Mouse (Mus musculus): ENCODE measurements around the gene Gpr157.

Gene Gpr157

DNA sequence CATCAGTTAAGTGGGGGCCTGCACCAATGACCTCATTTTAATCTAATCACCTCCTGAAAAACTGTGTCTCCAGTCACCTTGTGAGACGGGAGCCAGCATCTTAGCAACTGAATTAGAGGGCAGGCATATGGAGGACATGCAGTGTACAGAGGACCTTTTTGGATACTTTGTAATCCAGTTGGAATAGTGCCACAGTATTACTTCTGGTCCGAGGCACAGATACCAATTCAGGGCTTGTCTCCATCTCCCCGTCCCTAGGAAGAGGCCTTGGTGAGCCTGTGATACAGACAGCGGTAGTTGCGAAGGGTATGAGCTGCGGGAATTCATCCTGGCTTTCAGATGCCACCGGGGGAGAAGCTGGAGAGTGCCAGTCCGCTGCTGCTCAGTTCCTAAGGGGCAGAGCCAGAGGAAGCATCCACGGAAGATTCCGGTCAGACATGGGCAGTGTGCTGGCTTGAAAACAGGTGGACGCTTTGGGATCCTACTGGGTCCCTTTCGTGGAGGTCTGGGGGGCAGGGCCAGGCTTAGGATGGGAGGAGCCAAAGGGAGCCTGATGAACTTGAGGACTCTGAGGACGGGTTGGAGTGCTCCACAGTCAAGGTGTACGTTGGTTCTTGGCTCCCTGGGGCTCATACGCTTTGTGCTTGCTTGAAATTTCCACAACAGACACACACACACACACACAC, 14.6 kb upstream of the Gpr157 start:
- DNase-seq = no peak

DNA sequence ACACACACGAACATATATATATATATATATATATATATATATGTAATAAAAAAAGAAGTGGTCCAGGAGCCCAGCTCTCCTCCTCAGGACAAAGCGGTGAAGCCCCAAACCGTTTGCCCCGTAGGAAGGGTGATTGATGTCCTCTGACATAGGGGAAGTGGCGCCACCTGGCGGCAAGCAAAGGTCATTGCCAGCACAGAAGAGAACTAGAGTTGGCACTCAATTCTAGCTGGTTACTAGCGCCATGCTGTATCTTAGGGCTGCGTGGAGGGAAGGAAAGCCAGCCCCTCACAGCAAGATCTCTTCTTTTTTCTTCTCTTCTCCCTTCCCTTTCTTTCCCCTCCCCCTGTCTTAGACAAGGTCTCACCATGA, 14.1 kb upstream of the Gpr157 start:
- DNase-seq = no peak

DNA sequence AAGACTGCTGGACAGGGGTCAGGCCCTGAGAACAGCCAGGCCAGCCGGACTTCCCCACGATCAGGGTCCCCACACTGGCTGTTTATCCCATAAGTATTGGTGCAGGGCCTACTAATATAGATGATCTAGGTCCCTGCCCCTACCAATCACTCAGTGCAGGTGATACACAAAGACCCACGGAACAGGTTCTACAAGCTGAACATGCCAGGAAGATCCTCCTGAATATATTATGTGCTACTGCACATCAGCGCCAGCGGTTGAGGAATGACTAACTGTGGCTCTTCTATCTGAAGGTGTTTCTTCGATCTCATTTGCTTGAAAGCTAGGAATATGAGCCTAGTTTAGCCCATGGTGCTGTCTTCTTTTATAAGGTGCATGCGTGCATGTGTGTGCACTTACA, 11.8 kb upstream of the Gpr157 start:
- DNase-seq = no peak

DNA sequence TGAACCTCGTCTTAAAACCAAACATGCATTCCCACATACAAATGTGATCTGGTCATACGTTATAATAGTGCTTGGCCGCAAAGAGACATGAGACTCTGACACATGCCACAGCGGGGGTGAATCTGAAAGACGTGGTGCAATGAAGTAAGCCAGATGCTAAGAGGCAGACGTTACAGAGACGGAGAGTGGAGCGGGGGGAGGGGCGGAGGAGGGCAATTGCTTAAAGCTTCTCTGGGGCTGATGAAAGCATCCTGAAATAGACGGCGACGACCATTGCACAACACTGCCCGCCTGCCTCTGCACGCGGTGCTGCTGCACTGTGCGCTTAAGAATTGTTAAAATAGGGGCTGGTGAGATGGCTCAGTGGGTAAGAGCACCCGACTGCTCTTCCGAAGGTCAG, 11.0 kb upstream of the Gpr157 start:
- peak; percentile 76 for DNase-seq

DNA sequence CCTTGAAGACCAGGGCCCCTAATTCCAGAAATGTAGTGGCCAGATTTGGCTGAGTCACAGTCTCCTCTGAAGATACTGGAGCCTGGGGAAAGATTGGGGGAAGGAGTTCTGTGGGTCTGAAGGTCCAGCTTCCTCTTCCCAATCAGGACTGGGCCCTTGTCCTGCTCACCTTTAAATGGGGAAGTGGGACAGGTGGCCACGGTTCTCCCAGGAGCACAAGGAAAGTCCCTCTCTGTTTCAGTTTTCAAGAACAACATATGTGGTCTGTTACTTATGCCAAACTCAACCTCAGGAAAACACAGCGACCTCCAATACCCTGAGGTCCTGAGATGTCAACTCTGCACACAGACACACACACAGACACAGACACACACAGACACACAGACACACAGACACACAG, 8.5 kb upstream of the Gpr157 start:
- DNase-seq = no peak

DNA sequence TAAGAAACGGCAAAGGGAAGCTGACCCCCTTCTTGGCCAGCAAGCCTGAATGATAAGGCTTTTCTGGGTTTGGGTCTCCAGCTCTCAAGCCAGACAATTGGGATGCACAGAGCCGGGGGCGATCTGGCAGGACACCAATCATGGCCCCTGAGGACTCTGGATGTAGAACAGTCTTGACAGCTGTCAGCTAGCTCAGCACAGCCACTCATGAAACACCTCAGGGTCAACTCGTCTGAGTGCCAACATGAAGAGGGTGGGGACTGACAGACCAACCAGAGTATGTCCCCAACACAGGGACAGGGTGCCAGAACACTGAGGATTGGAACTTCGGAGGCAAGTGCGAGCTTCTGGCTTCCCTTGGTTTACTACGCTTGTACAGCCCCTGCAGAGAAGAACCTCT, 7.9 kb upstream of the Gpr157 start:
- no peak for DNase-seq

DNA sequence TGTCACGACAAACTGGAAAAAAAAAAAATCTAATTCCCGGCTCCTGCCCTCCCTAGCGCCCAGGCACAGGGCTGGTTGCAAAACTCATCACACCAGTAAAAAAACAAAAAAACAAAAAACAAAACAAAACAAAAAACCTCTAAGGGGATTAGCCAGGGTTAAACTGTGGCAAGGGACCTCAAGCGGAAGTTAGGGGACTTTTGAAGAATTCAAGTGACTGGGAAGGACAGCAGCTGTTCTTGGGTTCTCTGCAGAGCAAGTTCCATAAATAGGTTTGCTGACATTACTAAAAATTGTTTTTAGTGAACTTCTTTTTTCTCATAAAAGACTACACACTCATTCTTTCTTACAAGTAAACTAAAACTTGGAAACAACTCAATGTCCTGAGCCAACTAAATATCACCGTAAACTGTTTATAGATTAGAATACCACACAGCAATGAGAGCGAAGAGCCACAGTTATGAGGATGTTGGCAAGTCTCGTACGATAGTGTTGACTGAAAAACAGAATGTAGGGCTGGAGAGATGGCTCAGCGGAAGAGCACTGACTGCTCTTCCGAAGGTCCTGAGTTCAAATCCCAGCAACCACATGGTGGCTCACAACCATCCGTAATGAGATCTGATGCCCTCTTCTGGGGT, 6.7 kb upstream of the Gpr157 start:
- no peak for DNase-seq

DNA sequence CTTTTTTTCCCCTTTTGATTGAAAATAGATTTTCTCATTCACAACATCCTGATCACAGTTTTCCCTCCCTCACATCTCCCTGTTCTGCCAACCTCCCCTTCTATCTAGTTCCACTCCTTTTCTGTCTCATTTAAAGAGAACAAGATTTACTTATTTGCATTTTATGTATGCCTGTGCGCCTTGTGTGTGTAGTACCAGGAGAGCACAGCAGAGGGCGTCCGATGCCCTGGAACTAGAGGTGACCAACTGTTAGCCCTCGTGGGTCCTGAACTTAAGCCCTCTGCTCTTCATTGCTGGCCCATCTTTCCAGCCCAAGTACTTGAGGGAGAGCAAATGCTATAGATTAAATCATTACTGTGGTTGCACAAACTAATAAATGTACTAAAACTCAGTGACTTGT, 1.8 kb upstream of the Gpr157 start:
- DNase-seq = no peak

DNA sequence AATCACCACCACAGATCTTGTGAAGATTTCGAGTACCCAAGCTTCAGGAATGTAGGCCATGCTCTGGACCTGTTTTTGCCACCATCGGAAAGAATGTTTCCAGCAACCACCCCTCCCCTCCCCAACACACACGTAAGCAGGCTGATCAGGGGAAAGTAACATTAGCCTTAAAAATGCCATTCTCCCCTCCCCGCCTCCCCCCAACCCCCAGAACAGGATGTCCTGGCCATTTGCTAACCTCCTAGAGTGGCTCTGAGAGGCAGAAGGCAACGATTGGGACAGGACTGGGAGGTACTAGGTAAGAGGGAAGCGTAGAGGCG, 364 bp upstream of the Gpr157 start:
- no peak for DNase-seq

DNA sequence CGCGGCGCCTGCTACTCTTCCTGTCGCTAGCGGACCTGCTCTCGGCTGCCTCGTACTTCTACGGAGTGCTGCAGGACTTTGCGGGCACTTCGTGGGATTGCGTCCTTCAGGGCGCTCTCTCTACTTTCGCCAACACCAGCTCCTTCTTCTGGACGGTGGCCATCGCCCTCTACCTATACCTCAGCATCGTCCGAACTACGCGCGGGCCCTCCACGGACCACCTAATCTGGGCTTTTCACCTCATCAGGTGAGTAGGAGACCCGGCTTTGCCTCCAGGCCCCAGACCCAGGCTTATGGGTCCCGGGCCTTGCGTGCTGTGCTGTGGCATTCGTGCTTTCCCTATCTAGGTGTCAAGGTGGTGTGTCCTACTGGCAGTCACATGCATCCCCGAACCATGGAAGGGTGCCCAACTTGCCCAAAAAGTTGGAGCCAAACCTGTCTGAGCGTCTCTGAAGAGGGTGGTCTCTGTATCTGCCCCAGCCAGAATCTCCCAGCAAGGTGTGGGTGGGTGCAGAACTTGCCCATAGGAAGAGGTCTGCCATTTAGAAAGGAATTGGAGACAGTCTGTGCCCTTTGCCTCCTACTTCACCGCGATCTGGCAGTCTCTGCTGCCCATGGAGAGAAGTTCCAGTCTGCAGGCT, 845 bp downstream of the Gpr157 start:
- DNase-seq = no peak

DNA sequence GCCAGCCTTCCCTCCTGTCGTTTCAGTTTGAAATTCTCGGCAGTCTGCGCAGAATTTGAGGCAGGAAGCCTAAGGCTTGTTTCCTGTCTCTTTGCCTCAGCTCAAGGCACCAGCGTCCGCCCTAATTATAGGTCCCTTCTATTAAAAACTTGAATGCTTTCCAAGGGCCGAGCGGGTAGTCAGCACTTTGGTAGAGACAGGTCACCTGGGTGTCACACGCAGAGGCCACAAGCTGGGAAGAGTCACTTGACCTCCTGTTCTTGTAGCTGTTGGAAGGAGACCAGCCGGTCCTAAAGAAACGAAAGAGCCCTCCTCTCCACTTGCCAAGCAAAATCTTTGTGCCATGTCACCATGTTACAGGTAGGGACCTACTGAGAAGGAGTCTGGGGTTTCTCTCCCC, 2.0 kb downstream of the Gpr157 start:
- peak; percentile 63 for DNase-seq

DNA sequence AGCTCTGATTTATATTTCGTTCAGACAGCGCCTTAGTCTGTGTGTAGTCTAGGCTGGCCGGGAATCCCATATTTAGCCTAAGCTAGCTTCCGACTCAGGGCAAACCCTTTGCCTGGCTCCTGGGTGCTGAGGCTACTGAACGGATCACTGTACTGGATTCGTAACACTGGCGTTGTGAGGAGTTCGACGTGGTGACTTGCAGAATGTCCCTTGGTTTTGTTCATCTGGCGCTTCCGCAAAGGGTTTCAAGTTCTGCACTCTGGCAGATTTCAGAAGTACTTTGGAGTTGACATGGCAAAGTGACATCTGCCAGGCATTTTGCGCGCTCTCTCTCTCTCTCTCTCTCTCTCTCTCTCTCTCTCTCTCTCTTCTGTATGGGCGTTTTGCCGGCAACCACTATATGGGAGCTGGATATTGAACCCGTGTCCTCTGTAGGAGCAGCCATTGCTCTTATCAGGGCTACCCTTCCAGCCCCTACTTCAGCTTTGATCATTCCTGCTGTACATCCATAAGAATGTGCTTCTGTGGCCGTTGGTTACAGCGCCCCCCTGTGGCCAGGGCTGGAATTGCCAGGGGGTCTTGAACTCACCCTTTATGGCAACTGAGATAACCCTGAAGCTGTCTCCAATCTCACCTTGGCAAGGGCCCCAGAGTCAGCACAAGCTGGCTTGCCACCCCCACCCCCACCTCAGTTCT, 4.9 kb downstream of the Gpr157 start:
- DNase-seq = peak; percentile 38

DNA sequence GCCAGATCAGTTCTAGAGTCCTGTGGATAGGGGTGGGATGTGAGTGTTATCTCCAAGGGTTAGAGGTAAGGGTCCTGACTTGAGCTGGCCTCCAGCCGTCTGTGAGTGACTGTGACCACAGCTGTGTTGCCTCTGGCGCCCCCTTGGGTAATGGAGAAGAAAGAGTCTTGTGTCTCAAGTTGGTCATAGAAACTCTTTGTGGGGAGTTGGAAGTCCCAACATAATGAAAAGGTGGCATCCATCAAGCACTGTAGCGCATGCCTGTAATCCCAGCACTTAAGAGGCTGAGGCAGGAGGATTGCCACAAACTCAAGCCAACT, 5.4 kb downstream of the Gpr157 start:
- DNase-seq = no peak

DNA sequence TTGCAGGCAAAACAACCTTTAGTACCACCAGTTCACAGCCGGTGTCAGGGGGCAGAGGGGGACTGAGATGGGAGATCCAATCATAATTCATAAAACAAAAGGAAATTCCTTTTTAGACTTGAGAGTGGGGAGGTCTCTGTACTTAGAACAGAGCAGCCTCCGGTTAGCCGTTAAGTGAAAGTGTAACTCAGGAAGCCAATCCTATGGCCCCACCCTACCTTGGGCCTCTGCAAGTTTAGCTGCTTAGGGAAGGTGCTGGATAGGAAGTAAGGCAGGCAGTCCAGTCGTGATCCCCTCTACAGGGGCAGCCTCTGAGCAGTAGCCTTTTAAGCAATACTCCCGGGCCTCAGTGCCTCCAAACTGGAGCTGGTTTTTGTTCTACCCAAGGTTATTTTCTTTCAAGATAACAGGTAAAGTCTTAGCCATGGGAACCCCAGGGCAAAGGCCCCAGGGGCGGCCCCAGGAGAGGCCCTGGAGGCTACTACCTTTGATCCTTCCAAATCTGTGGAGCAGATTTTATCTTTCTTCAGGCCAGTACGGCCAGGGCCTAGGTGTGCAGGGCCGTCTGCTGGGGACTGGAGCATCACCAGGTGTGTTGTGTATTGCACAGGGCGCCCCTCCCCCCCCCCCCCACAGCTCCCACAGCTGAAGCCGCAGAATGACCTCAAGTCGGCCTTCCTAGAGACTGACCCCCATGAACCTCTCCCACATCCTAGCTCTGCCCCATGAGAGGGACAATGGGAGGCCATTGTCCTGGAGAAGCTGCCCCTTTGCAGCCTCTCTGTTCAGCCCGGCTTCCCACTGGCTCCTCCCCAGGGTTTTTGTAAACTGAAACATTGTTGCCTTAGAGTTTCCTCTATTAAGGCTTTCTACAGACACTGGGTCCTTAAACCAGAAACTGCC, 6.6 kb downstream of the Gpr157 start:
- DNase-seq = no peak

DNA sequence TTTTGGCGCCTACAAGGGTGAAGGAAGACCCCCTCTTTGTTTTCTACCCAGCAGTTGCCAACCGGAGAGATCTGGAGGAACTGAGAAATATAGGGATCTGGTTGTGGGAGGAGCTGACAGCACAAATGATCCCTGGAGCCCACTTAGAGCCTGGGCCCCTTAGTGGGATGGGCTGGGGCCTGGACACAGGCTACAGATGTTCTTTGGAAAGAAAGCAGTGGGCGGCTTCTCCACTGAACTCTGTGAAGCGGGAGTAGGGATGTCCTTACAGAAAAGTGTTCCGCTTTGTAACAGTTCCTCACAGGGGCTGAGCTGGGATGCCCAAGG, 7.3 kb downstream of the Gpr157 start:
- DNase-seq = no peak

DNA sequence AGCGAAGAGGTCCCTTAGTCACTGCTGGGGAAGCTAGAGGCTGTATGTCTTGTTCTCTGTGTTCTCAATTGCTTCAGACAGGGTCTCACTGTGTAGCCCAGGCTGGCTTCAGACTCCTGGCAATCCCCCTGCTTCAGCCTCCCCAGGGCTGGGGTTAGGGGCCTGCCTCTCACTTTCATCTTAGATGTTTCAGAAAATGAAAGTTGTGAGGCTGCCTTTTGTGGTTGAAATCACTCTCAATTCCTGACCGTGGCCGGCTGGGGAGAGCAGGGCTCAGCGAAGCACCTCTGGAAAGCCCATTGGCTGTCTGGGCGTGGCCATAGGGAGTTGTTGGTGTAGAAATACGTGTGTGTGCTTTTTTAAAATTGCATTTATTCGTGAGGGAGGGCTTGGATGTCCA, 9.1 kb downstream of the Gpr157 start:
- DNase-seq = no peak

DNA sequence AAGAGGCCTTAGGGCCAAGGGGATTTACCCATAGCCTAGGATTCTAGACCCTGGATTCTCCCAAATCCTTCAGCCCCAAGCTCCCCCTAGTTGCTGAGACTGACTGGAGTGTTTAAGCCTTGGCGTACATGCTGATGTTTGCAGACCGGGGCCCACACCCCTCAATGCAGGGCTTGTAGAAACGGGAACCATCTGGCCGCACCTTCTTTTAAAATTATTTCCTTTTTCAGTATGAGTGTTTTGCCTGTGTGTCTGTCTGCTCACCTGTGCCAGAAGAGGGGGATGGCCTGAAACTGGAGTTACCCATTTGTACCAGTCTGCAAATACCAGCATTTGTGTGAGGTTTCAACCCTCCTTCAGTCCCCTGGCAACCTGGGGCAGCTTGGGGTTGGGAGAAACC, 10.7 kb downstream of the Gpr157 start:
- DNase-seq = no peak

DNA sequence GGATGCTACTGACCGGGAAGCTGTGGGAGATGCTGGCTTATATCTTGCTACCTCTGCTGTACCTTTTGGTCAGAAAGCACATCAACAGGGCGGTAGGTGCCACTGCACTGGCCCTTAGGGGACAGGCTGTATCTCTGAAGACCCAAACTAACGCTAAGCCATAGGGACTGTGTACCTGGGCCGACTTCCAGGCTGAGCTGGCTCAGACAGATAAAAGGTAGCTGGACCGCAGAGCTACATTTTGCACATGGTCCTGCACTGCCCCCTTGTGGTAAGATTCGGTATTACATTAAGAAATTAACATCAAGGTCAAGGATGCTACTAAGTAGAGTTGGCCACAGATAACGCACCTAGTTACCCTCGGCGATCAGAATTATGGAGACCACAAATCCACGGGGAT, 11.7 kb downstream of the Gpr157 start:
- DNase-seq = peak; percentile 52

DNA sequence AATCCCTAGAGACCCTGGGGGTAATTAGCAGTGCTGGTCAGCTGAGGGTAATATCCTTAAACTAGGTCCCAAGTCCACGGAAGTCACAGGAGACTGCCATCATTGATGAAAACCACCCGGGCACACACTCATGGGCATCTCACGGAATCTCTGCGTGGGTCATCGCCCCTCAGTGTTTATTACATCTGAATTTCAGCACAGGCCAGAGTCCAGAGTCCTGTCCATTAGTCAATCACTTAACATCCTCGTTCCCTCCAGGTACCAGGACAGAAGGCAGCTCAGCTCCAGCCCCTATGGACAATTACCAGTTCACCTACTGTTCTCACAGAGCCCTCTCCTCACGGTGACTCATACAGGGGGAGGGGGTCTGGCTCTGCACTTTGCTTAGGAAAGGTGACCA, 15.7 kb downstream of the Gpr157 start:
- no peak for DNase-seq

DNA sequence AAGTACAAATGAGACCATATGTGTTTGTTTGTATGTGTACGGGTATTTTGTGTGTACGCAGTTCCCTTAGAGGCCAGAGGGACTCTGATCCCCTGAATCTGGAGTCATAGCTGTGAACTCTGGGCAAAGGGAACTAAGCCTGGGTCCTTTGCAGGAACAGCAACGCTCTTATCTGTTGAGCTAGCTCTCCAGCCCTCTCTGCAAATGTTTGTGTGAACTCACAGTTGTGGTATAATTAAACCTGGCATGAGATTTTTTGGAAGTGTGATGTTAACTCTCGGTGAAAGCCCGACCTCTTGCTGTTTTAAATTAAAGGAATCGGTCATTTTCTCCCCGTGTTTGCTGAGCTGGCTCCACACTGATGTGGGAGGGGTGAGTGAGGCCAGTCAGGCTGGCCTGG, 18.5 kb downstream of the Gpr157 start:
- no peak for DNase-seq

DNA sequence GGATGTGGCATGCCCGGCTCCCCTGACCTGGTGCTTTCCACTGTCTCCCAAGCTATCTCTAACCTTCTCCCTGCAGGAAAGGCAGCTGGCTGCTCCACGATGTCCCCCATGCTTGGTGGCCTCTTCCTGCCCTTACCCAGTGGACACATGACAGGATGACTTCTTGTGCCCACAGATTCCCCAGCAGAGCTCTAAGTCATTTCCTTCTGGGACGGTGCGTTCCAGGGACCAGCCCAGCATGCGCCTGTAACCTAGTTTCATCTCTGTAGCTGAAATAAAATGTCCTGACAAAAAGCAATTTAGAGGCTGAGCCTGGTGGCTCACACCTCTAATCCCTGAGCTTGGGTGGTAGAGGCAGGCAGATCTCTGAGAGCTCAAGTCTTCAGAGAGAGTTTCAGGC, 19.5 kb downstream of the Gpr157 start:
- no peak for DNase-seq

DNA sequence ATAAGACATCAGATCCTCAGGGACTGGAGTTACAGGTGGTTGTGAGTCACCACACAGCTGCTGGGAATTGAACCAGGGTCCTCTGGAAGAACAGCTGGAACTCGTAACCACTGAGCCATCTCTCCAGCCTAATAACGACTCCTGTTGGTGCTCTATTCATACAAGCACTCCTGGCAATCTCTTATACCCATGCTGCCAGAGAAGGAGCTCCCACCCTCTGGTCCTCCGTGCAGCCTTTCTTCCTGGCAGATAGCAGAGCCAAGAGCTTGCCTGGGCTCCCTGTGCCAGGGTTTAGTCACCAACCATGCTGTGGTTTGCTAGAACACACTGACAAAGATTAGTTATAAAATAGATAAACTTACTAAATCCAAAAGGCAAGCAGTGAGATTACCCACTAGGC, 22.5 kb downstream of the Gpr157 start:
- no peak for DNase-seq

DNA sequence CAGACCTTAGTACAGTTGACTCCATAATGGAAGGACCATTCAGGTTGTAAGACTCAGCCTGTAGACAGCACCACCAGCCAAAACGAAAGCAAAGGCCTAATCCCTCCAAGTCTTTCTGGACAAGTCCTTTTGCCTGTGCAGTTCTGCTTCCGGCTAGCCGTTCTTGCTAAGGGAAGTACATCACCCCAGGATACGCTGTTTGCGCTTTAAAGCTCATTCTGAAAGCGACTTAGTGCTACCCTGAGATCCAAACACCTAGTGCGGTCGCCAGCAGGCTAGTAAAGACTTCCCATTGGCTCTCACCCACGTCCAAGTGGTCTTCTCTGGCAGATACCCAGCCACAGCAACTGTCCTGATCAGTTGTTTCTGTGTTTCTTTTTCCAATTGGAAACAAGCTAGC, 23.2 kb downstream of the Gpr157 start:
- DNase-seq = peak; percentile 25

DNA sequence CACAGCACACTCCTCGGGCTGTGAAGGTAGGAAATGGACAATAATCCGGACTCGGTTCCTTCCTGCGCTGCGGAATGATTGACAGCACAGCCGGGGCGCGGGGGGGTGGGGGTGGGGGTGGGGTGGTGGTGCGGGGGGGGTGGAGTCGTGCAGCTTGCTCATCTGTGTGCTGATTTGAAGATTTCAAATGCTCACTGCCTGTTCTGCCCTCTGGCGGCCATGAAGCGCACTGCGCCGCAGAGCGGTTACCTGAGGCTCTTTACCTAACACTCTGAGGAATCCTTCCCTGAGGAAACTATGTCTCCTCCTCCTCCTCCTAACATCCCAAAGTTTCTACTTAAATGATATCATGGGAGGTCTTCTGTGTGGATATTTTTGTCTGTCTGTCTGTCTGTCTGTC, 25.7 kb downstream of the Gpr157 start:
- peak; percentile 48 for DNase-seq

Measured in layer of hippocampus, adult 9-11 months (tissue).